Mouse (Mus musculus): ENCODE measurements around the gene Efnb3. TPM values are rescaled to one million over a fixed set of nuclear protein-coding genes. Genes with fewer than 3 reads are reported as not detected.

Gene Efnb3
- polyA plus RNA-seq, 1 experiment: not detected

DNA sequence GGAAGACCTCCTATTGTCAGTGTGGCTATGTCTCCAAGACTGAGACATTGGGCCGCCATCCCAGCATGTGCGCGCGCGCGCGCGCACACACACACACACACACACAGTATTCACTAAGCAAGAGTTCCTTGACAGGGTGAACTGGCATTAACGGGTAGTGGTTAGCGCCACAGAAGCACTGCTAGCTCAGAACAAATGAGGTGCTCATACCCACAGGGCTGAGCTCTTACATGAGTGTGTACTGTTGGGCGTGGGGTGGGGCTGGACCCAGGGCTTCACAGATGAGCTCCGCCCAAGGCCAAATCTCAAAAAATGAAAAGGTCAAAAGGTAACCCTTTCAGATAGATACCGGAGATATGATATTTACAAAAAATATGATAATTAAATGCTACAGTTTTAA, 24.9 kb upstream of the Efnb3 start:
- H3K4me1 ChIP-seq (ENCODE audit: control insufficient read depth, insufficient read depth, low read length): peaks cover 39% of the 10 kb centered on the region
- no peak overlapping the region for H3K4me3 ChIP-seq (ENCODE audit: insufficient read depth, low read length)
- TF ChIP-seq CTCF (IDR thresholded peaks at IDR 0.05; ENCODE audit: low read depth, low read length) (no peak), POLR2A (IDR thresholded peaks at IDR 0.05; ENCODE audit: borderline replicate concordance, low read depth, low read length) (no peak)
- no peak overlapping the region for H3K27ac ChIP-seq (ENCODE audit: insufficient read depth, low read depth, low read length)

DNA sequence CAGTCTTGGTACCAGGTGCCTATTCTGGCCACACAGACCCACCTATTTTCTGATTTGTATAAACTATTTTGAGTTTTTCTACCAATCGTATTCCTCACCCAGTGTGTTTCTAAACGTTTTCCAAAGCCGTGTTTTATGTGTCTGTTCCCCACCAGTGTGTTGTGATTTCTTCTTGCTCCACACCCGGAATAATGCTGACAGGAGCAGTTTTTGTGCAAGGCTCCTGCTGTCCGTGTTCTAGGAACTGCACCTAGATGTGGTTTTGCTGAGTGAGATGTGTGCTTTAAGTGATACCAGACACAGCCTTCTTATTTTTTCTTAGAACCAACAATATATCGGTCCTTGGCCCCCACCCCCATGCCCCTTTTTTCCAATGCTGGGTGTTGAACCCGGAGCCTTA, 24.0 kb upstream of the Efnb3 start:
- no peak overlapping the region for H3K27ac ChIP-seq (ENCODE audit: insufficient read depth, low read depth, low read length)
- peaks cover 39% of the 10 kb centered on the region for H3K4me1 ChIP-seq (ENCODE audit: control insufficient read depth, insufficient read depth, low read length)
- TF ChIP-seq CTCF (IDR thresholded peaks at IDR 0.05; ENCODE audit: low read depth, low read length): no peak
- TF ChIP-seq POLR2A (IDR thresholded peaks at IDR 0.05; ENCODE audit: borderline replicate concordance, low read depth, low read length): no peak
- H3K4me3 ChIP-seq (ENCODE audit: insufficient read depth, low read length): no peak overlapping the region

DNA sequence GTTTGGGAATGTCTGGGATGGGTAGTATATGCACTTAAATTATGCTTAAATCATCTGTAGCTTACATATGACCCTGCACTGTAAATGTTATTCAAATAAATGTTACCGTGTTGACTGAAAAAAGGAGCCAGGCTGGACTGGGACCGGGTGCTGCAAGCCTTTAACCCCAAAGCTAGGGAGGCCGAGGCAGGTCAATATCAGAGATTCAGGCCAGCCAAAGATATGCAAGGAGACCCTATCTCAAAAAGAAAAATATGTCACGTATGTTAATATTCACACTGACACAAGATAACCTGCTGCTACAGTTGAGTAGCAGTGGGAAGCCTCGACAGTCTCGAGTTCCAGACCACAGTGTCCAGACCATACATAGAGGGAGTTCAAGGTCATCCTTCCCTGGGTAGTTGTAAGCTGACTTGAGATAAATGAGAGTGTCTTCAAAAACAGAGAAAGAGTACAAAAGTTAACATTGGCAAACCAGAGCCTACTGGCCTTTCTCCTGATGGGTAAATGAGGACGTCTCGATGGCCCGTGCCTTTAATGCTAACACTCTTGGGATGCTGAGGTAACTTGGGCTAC, 22.3 kb upstream of the Efnb3 start:
- peak overlapping the region; percentile 38 for H3K4me3 ChIP-seq (ENCODE audit: insufficient read depth, low read length)
- H3K4me1 ChIP-seq (ENCODE audit: control insufficient read depth, insufficient read depth, low read length): peaks cover 48% of the 10 kb centered on the region
- no peak for TF ChIP-seq POLR2A (IDR thresholded peaks at IDR 0.05; ENCODE audit: borderline replicate concordance, low read depth, low read length)
- TF ChIP-seq CTCF (IDR thresholded peaks at IDR 0.05; ENCODE audit: low read depth, low read length): no peak
- no peak overlapping the region for H3K27ac ChIP-seq (ENCODE audit: insufficient read depth, low read depth, low read length)

DNA sequence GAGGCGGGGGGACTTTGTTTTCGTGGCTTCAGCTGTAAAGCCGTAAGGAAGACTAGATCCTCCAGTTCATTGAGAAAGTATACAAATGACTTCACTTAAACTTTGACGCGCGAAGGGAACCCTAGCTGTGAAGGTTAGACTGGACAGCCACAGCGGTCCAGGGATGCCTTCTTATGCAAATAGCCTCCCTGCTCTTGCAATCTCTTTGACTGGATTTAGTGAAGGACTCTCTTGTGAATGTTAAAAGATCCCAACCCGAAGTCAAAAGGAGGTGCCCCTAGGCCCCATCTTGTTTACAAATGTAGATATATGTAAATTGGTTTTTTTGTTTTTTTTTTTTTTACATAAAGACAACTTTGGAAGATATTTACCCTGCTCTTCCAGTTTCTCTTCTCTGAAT, 21.8 kb upstream of the Efnb3 start:
- TF ChIP-seq CTCF (IDR thresholded peaks at IDR 0.05; ENCODE audit: low read depth, low read length) (no peak), POLR2A (IDR thresholded peaks at IDR 0.05; ENCODE audit: borderline replicate concordance, low read depth, low read length) (no peak)
- peaks cover 48% of the 10 kb centered on the region for H3K4me1 ChIP-seq (ENCODE audit: control insufficient read depth, insufficient read depth, low read length)

DNA sequence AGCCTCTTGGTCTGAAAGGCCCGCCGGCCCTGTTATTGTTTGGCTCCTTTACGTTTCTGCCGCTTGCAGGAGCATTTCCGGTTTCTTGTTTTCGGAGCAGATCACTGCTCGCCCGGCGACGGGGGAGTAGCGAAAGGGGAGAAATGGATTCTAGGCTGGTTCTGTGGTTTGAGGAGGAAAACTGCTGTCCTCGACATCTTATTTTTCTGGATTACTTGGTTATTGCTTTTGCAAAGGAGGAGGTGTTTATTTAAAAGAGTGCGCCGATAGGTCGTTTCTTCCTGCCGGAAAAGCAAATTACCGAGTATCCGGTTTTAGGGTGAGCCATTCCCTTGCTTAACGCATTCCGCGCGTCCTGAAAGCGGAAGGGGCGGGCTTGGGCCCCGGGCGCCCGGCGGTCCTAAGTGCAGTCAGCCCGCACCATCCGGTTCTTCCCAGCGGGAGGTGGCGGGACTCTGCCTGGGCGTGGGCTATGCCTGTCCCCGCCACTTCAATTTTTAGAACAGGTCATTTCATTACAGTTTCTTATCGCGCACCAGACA, 21.2 kb upstream of the Efnb3 start:
- Histone ChIP-seq H3K4me1 (ENCODE audit: control insufficient read depth, insufficient read depth, low read length) (peaks cover 42% of the 10 kb centered on the region), H3K4me3 (ENCODE audit: insufficient read depth, low read length) (peak overlapping the region; percentile 99), H3K27ac (ENCODE audit: insufficient read depth, low read depth, low read length) (peak overlapping the region; percentile 96)
- TF ChIP-seq CTCF (IDR thresholded peaks at IDR 0.05; ENCODE audit: low read depth, low read length) (no peak), POLR2A (IDR thresholded peaks at IDR 0.05; ENCODE audit: borderline replicate concordance, low read depth, low read length) (peak; percentile 63; the same call in 1 of the 2 replicates)

More for the DNA sequence above, 21.8 kb upstream of the Efnb3 start:
- Histone ChIP-seq H3K4me3 (ENCODE audit: insufficient read depth, low read length) (peak overlapping the region; percentile 99), H3K27ac (ENCODE audit: insufficient read depth, low read depth, low read length) (peak overlapping the region; percentile 45)

DNA sequence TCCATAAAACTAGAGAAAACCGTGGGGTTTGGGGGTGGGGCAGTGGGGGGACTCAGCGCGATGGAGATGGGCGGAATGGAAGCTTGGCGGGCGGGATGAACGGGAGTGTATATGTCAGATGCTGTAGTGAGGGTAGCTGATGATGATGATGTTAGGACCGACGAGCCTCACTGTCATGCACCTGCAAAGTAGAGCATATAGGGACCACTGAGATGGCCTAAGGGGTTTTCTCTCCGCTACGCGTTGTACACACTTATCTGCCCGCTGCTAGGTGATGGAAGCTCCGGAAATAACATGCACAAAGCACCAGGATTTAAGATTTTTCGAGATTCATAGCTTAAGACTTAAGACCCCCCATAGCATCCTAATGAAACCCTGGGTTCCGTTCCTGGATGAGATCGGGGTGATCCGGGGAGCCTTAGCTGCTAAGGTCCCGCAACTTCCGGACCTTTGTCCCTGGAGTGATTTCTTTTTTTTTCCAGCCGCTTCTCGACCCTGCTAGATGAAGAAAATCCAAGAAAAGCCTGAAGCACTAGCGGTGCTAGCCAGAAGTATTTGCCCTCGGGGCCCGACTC, 20.7 kb upstream of the Efnb3 start:
- TF ChIP-seq CTCF (IDR thresholded peaks at IDR 0.05; ENCODE audit: low read depth, low read length) (no peak), POLR2A (IDR thresholded peaks at IDR 0.05; ENCODE audit: borderline replicate concordance, low read depth, low read length) (no peak)
- H3K27ac ChIP-seq (ENCODE audit: insufficient read depth, low read depth, low read length): peak overlapping the region; percentile 96
- peak overlapping the region; percentile 99 for H3K4me3 ChIP-seq (ENCODE audit: insufficient read depth, low read length)
- H3K4me1 ChIP-seq (ENCODE audit: control insufficient read depth, insufficient read depth, low read length): peaks cover 38% of the 10 kb centered on the region

DNA sequence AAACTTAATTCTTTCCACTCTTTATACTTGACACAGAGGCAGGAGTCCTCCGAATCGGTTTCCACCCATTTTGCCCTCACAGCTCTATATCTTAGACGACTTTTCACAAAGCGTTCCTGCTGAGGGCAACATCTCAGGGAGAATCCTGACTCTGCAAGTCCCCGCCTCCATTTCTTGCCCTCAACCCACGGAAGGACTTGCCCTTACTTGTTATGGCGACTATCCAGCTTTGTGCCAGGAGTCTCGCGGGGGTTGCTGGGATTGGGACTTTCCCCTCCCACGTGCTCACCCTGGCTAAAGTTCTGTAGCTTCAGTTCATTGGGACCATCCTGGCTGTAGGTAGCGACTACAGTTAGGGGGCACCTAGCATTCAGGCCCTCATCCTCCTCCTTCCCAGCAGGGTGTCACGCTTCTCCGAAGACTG, 20.1 kb upstream of the Efnb3 start, which contains the start of the genes Wrap53 and Trp53:
TSS of gene Wrap53 (minus strand) at position 165 of the 424 bp plus-strand sequence.
TSS of gene Trp53 (plus strand) at position 269 of the 424 bp plus-strand sequence.
- H3K27ac ChIP-seq (ENCODE audit: insufficient read depth, low read depth, low read length): peak within 1 kb of the TSS; percentile 96
- peak within 1 kb of the TSS; percentile 99 for H3K4me3 ChIP-seq (ENCODE audit: insufficient read depth, low read length)
- TF ChIP-seq POLR2A (IDR thresholded peaks at IDR 0.05; ENCODE audit: borderline replicate concordance, low read depth, low read length) (peak; percentile 78; the same call in 1 of the 2 replicates), CTCF (IDR thresholded peaks at IDR 0.05; ENCODE audit: low read depth, low read length) (no peak)
- H3K4me1 ChIP-seq (ENCODE audit: control insufficient read depth, insufficient read depth, low read length): peaks cover 32% of the 10 kb centered on the region

DNA sequence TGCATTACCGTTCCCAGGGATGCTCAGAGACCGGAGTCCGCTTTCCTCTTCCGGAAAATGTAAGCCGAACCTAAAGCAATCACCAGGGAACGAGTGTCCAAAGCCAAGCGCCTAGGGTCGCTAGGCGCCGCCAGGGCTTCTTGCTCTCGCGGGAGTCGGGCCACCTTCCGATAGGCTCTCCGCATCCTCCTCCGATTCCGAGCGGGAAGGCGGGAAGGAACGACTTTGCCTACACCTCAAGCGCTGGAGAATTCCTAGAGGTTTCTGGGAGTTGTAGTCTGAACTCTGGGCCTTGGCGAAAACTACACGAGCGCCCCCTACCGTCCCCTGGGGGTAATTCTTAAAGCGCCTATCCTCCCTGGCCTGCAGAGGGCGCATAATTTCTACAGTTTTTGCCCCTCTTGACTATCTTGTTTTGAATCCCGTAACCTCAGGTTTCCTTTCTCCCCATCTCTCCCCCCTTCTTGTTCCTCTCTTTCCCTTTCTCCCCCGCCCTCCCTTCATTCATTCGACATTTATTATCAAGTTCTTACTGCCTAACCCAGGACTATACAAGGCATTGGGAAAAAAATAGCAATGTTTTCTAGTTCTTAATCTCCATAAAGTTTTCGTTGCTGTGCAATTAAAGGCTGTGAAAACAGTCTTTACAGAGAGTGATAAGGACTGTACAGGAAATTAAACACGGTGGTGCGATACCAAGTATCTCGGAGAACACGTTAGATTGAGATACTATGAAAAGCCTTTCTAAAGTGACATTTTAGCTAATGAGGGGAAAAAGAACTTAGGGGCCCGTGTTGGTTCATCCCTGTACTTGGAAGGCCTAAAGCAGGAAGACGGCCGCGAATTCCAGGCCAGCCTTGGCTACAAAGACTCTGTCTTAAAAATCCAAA, 19.4 kb upstream of the Efnb3 start:
- H3K4me3 ChIP-seq (ENCODE audit: insufficient read depth, low read length): peak overlapping the region; percentile 99
- H3K4me1 ChIP-seq (ENCODE audit: control insufficient read depth, insufficient read depth, low read length): peaks cover 25% of the 10 kb centered on the region
- peak overlapping the region; percentile 52 for H3K27ac ChIP-seq (ENCODE audit: insufficient read depth, low read depth, low read length)
- TF ChIP-seq CTCF (IDR thresholded peaks at IDR 0.05; ENCODE audit: low read depth, low read length): peak; percentile 99
- TF ChIP-seq POLR2A (IDR thresholded peaks at IDR 0.05; ENCODE audit: borderline replicate concordance, low read depth, low read length): no peak

DNA sequence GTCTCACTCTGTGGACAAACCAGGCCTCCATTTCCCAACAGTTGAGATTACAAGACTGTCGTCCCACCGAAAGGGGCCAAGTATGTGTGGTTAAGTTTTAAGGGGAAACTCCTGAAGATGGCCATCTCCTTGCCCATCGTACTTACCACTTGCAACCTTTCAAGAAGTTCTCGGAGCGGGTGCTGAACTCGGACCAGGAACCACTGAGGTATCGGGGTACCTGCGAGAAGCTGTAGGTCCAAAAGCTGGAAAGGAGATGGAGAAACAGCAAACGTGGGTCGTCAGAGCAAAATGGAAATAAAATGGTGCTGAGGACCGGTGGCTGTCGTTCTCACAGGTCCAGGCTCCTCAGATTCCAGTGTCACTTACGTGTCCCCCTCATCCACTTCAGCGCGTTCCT, 18.3 kb upstream of the Efnb3 start:
- H3K4me3 ChIP-seq (ENCODE audit: insufficient read depth, low read length): peak overlapping the region; percentile 72
- H3K27ac ChIP-seq (ENCODE audit: insufficient read depth, low read depth, low read length): no peak overlapping the region
- no peak for TF ChIP-seq POLR2A (IDR thresholded peaks at IDR 0.05; ENCODE audit: borderline replicate concordance, low read depth, low read length)
- TF ChIP-seq CTCF (IDR thresholded peaks at IDR 0.05; ENCODE audit: low read depth, low read length): no peak
- peaks cover 19% of the 10 kb centered on the region for H3K4me1 ChIP-seq (ENCODE audit: control insufficient read depth, insufficient read depth, low read length)

Measured in bone marrow macrophage, adult 2 months (primary cell).